Mouse (Mus musculus): Measurements from ENCODE around the gene Spon1.

Spon1 gene

GRCm38 (mm10) chr7:114005499-114005898 is 239.7 kb downstream of the Spon1 start:
- DNase-seq (ENCODE audit: low spot score in 2 of 2) = no peak

GRCm38 (mm10) chr7:114006456-114006855 is 240.7 kb downstream of the Spon1 start:
- no peak for DNase-seq (ENCODE audit: low spot score in 2 of 2)

GRCm38 (mm10) chr7:114007565-114007964 is 241.8 kb downstream of the Spon1 start:
- no peak for DNase-seq (ENCODE audit: low spot score in 2 of 2)

- no peak for DNase-seq (ENCODE audit: low spot score in 2 of 2)
Observed at GRCm38 (mm10) chr7:114011726-114012443, 246.1 kb downstream of the Spon1 start.

- DNase-seq (ENCODE audit: low spot score in 2 of 2) = no peak
Observed at GRCm38 (mm10) chr7:114016001-114016949, 250.5 kb downstream of the Spon1 start.

- DNase-seq (ENCODE audit: low spot score in 2 of 2) = no peak
Observed at GRCm38 (mm10) chr7:114018861-114019260, 253.1 kb downstream of the Spon1 start.

GRCm38 (mm10) chr7:114020057-114020703 is 254.4 kb downstream of the Spon1 start:
- DNase-seq (ENCODE audit: low spot score in 2 of 2) = no peak

- peak; percentile 59 to 78 for DNase-seq (ENCODE audit: low spot score in 2 of 2)
Observed at GRCm38 (mm10) chr7:114020704-114021093, 254.9 kb downstream of the Spon1 start.

- no peak for DNase-seq (ENCODE audit: low spot score in 2 of 2)
Observed at GRCm38 (mm10) chr7:114026923-114027322, 261.1 kb downstream of the Spon1 start.

GRCm38 (mm10) chr7:114027406-114027805 is 261.6 kb downstream of the Spon1 start:
- no peak for DNase-seq (ENCODE audit: low spot score in 2 of 2)

GRCm38 (mm10) chr7:114028828-114029227 is 263.0 kb downstream of the Spon1 start:
- no peak for DNase-seq (ENCODE audit: low spot score in 2 of 2)

- no peak for DNase-seq (ENCODE audit: low spot score in 2 of 2)
Observed at GRCm38 (mm10) chr7:114029596-114029995, 263.8 kb downstream of the Spon1 start.

GRCm38 (mm10) chr7:114037237-114037636 is 271.4 kb downstream of the Spon1 start:
- DNase-seq (ENCODE audit: low spot score in 2 of 2) = peak in 1 of 2 experiments; percentile 44

GRCm38 (mm10) chr7:114041349-114041748 is 275.6 kb downstream of the Spon1 start:
- DNase-seq (ENCODE audit: low spot score in 2 of 2) = no peak

- DNase-seq (ENCODE audit: low spot score in 2 of 2) = no peak
Observed at GRCm38 (mm10) chr7:114042973-114043928, 277.5 kb downstream of the Spon1 start.

GRCm38 (mm10) chr7:114043929-114044549 is 278.2 kb downstream of the Spon1 start:
- DNase-seq (ENCODE audit: low spot score in 2 of 2) = no peak

GRCm38 (mm10) chr7:114045814-114046213 is 280.0 kb downstream of the Spon1 start:
- no peak for DNase-seq (ENCODE audit: low spot score in 2 of 2)

GRCm38 (mm10) chr7:114053720-114054119 is 287.9 kb downstream of the Spon1 start:
- no peak for DNase-seq (ENCODE audit: low spot score in 2 of 2)

- DNase-seq (ENCODE audit: low spot score in 2 of 2) = no peak
Observed at GRCm38 (mm10) chr7:114058166-114058565, 292.4 kb downstream of the Spon1 start.

- DNase-seq (ENCODE audit: low spot score in 2 of 2) = no peak
Observed at GRCm38 (mm10) chr7:114058927-114059441, 293.2 kb downstream of the Spon1 start.

All from frontal cortex, postnatal 10 days (tissue).